Mouse (Mus musculus) layer of hippocampus, adult 18-20 months (tissue): ENCODE results near the gene Acer2. TPM values are rescaled to one million over a fixed set of nuclear protein-coding genes. Genes with fewer than 3 reads are reported as not detected.

ENCODE experiments used
- DNase-seq, 2 experiments: peaks; one replicate each; pipeline ENCODE4 v3.0.0; 2022; ENCODE audit warnings: low spot score in 2 of 2
- total RNA-seq, 2 experiments: library from RNA; stranded (reverse); gene quantifications; 2 replicates each; pipeline ENCODE4 v1.2.3; 2021

Gene Acer2
- total RNA-seq, 2 experiments from 2014 or later, result 5.3 to 5.9 TPM

- DNase-seq, result no peak
These were observed 12.1 kb downstream of the Acer2 start for GRCm38 (mm10) chr4:86886160-86886878.

DNA sequence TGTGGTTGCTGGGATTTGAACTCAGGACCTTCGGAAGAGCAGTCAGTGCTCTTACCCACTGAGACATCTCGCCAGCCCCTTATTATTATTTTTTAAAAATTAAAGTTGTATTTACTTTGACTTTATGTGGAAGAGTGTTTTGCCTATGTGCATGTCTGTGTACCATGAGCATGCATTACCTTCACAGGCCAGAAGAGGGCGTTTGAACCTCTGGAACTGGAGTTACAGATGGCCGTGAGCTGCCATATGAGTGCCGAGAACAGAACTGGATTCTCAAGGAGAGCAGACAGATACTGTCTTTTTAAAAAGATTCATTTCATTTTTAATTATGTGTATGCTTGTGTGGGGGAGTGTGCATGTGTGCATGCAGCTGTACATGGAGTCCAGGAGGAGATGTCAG lies 13.7 kb downstream of the Acer2 start:
- no peak for DNase-seq

- no peak for DNase-seq
These were observed 23.2 kb downstream of the Acer2 start for GRCm38 (mm10) chr4:86897411-86897810.

DNA sequence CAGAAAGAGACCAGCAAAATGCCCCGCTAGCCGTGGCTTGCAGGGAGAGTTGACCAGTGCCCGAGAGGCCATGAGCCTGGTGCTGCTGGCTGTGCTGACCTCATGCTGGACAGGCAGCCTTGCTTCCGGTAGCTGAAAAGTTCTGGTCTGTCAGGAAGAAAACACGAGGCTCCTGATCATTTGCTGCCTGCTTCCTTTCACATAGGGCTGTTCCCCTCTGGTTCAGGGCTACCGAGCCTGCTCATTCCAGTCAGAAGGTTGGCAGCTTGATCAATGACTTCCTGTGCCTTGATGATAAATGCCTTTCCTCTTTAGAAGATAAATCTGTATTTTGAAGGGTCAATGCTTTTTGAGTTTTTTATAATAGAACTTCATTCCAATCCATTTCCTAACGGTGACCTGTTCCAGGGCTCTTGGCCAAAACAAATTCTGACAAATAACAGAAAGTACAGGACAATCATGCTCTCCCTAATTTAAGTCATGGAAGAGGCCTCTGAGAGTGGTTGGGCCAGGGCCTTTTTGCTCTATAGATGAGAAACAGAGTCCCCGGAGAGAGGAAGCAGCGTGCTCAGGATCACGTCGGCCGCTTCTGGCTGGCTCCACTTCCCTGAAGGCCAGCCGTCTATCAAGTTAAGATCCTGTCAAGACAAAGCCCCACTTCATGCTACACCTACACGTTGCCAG lies 24.7 kb downstream of the Acer2 start:
- DNase-seq, result no peak

DNA sequence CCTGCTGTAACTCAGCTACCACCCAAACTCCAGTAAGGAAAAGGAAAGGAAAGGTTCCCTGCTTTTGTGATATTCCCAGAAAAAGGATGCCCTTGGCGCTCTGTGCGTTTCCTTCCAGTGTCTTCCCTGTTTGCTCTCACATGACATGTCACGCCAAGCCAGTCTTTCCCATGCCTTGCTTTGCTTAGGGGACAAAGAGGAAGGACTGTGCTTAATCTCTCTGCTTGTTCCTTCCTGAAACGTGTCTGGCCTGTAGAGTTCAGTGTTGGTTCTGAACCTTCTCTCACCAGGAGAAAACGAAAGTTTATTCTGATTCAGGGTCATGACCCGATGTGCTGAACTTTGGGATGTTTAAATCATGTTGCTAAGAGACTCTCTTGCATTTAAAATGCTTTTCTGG lies 28.2 kb downstream of the Acer2 start:
- no peak for DNase-seq

GRCm38 (mm10) chr4:86904969-86905368 lies 30.8 kb downstream of the Acer2 start:
- DNase-seq, result no peak

GRCm38 (mm10) chr4:86905869-86906268 lies 31.7 kb downstream of the Acer2 start:
- DNase-seq, result no peak

DNA sequence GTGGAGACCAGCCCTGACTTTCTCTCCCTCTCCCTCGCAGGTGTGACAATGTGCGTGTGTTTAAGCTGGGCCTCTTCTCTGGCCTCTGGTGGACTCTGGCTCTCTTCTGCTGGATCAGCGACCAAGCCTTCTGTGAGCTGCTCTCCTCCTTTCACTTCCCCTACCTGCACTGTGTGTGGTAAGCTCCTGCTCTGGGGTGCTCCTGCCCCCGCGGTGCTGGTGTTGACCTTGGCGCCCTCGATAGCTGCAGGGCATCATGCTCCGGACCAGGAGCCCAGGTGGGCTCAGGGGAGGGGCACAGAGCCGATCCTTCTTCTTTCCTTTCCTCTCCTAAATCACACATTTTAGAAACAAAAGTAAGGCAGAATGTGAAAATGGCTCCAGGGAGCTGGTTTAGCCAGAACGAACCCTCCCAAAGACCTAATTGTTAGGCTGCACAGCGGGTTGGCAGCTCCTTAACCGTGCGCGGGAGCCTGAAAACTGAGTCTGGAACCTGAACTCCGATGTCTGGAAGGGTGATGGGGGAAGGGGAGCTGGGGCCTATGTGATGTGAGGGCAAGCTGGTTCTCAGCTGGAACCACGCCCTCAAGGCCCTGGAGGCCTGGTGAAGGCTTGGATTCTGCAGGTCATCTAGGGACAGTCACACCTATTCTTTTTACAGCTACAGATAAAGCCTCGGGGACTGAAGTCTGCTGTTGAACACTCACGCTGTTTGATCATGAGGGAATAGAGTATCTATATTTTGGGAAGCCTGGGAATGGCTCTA lies 37.6 kb downstream of the Acer2 start:
- no peak for DNase-seq

- no peak for DNase-seq
These were observed 38.6 kb downstream of the Acer2 start for GRCm38 (mm10) chr4:86912757-86913156.

- no peak for DNase-seq
These were observed 41.9 kb downstream of the Acer2 start for GRCm38 (mm10) chr4:86916062-86916461.

DNA sequence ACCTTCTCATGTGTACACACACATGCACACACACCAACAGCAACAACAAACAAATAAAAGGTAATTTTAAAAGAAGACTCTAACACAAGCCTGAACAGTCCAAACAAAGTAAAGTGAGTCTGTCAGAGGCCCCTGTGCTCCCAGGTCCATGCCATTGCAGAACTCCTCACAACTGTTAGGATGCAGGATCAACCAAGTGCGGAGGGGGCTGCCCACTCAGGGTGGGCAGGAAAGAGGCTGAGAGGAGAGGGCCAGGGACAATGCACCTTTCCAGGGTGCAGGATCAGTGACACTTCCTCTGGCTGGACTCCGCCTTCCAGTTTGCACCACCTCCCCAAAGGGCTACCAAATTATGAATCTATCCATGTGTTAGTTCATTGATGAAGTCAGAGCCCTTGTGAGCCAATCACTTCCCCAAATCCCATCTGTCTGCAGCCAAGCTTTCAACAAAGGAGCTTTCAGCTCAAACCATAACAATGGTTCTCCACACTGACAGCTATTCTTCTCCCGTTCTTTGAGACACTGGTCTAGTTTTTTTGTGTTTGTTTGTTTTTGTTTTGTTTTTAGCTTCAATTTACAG lies 49.4 kb downstream of the Acer2 start:
- DNase-seq, result peak in 1 of 2 experiments; percentile 21

- DNase-seq, result peak; percentile 71 to 93
These were observed 50.7 kb downstream of the Acer2 start for GRCm38 (mm10) chr4:86924804-86925458.

DNA sequence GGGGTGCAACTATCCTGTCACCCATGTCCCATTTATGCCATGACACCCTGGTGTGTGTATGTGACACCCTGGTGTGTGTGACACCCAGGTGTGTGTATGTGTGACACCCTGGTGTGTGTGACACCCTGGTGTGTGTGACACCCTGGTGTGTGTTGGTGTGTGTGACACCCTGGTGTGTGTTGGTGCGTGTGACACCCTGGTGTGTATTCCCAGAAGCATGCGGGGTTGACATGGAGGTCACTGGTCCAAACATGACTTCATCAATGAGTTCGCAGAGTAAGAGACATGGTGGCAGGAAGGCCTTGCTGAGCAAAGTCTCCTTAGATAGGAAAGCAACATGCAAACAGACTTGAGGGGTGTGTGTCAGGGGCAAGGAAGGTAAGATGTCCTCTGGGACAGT lies 52.8 kb downstream of the Acer2 start:
- no peak for DNase-seq

- no peak for DNase-seq
These were observed 56.0 kb downstream of the Acer2 start for GRCm38 (mm10) chr4:86930101-86930635.

- DNase-seq, result peak in 1 of 2 experiments; percentile 35
These were observed 56.6 kb downstream of the Acer2 start for GRCm38 (mm10) chr4:86930636-86931456.

DNA sequence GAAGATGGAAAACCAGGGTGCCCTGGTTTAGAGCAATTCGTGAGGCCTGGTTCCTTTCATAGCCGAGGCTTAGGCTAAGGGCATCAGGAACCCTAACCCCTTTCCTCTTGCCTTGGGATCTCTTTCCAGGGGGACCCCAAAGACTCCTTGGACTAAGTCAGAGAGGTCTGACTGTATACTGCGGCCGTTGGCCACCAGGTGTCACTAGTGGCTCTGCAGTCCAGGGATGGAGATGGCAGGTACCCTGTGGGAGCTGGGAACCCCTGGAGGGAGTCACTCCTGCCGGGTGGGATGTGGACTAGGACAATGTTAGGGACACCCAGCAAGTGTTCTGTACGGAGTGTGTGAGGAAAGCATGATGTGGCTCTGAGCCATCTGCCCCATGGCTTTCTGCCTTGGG lies 58.8 kb downstream of the Acer2 start:
- no peak for DNase-seq

- no peak for DNase-seq
These were observed 62.0 kb downstream of the Acer2 start for GRCm38 (mm10) chr4:86936217-86936616.

DNA sequence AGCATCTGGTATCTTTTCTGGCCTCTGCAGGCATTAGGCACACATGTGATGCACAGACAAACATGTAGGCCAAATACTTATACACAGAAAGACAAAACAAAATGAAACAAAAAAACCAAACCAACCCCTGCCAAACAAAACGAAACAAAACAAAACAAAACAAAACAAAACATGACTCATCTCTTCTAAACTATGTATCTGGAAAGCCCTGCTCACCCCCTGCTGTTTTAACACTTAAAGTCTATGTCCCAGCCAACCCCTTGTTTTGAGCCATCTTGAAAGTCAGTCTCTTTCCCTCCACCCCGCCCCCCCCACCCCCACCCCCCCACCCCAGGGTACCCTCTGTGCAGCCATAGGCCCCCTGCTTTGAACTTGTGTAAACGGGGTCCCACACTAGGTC lies 62.5 kb downstream of the Acer2 start:
- DNase-seq, result no peak

DNA sequence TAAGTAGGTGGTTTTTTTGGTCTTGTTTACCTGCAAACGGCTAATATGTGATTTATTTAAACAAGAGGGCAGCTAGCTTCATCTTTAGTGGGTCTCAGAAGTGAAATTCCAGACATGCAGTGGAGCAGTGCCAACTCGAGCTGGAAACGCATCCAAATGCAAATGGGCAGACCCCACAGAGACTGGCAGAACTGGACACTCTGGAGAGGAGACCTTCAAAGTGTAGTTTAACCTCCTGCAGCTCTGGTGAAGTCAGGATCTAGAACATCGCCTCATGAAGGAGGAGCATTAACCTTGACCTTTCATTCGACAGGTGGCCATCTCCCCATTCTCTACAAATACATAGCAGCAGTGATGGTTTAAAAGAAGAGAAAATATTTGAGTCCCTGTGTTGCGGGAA lies 68.5 kb downstream of the Acer2 start:
- DNase-seq, result no peak

DNA sequence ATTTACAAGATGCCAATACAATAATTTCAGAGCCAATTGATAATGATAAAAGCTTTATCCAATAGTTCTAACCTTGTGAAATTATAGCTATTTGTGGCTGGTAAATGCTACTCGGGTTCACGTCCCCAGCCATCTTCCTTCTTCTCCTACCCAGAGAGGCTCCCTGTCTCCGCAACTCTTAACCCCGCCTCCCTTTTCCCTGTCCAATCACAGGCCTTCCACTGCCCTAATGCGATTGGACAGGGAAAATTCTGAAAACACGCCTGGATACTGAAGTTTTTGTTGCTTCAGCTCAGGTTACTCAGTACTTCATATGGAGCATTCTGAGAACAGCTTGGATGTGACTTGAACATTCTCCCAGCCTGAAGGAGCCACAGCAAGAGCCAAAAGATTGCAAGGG lies 69.1 kb downstream of the Acer2 start:
- no peak for DNase-seq
